Comparison of ENCODE assay signal across 20 mouse cellular contexts in the genomic region with DNA sequence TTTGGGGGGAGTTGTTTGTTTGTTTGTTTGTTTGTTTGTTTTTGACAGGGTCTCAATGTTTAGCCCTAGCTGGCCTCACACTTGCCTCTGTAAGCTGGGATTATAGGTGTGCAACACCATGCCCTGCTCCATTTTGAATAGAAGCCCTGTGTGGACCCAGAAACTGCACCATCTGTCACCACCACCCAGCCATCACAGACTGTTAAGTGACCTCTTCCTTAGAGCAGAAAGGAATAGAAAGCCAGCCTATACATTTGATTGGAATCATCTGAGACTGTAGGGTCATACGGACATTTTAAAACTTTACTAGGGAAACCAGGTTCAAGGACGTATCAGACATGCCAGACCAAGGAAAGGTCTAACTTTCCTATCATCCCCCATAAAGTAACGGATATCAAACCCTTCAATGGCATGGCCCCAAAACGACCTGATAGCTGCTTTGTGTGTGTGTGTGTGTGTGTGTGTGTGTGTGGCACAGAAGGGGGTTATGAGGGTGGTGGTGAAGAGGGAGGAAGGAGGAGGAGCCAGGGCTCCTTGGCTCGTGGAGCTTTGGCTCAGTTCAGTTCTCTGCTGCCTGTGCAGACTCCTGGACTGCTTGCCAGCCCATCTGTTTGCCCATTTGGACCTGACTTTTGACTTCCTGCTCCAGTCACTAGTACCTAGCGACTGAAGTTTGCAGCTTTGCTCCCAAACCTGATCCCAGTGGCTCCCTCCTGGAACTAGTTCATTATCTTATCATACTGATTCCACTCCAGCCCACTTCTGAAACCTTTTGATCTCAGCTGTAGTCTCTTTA. TPM values are rescaled to one million over a fixed set of nuclear protein-coding genes. Genes with fewer than 3 reads are reported as not detected.
A peak's percentile ranks its signal among the peaks of the same experiment; 100 is the strongest.
DNase-seq lines count a peak whose midpoint lies in the region; ATAC-seq and TF ChIP-seq lines count a peak whose summit lies in the region.
"Had no signal": no experiment of that assay in that cellular context is flagged by ENCODE, and none has a peak within 500 bp of the region (broad histone marks: within the 10 kb centered on the region; RNA-seq: fewer than 3 reads in every experiment).

No protein-coding gene starts in this region.

- H3K4me2 ChIP-seq in midbrain, embryonic 15.5 days, result no peak overlapping the region
- H3K4me2 ChIP-seq: heart, embryonic 13.5 days; hindbrain, embryonic 14.5 days; limb, embryonic 15.5 days; stomach, embryonic 15.5 days had no signal

- TF ChIP-seq POLR2A in kidney, adult 2 months (IDR thresholded peaks at IDR 0.05; ENCODE audit: low read depth, low read length), result no peak

- DNase-seq in kidney, adult 2 months, result peak; percentile 66
- DNase-seq in kidney, postnatal 4 days, result no peak
- DNase-seq in brain, adult 2 months (ENCODE audit: low read depth, low spot score), result peak; percentile 96
- DNase-seq in cerebellum, adult 11-12 months, result peak; percentile 88
- DNase-seq in cerebellum, postnatal 14 days, result peak; percentile 61 to 76
- no peak for DNase-seq in gastrocnemius, postnatal 10 days
- DNase-seq: forebrain, postnatal 0 days; layer of hippocampus, postnatal 36 days; liver, postnatal 0 days; lung, postnatal 14 days; thymus, adult 2 months had no signal

- no peaks in the 10 kb centered on the region for H3K27me3 ChIP-seq in kidney, adult 2 months (replicated peaks; ENCODE audit: control insufficient read depth, insufficient read depth, low read length)
- H3K27me3 ChIP-seq in midbrain, embryonic 15.5 days (replicated peaks), result 0 out of 2 replicates have a peak, but pooled peaks cover 8% of the 10 kb centered on the region
- H3K27me3 ChIP-seq: limb, embryonic 15.5 days; stomach, embryonic 15.5 days had no signal

- ATAC-seq in midbrain, embryonic 15.5 days (replicated peaks), result no peak
- ATAC-seq: forebrain, postnatal 0 days; liver, postnatal 0 days; midbrain, embryonic 16.5 days had no signal

- H3K4me3 ChIP-seq in kidney, adult 2 months (ENCODE audit: insufficient read depth, low read depth, low read length), result no peak overlapping the region
- no peak overlapping the region for H3K4me3 ChIP-seq in midbrain, embryonic 15.5 days
- H3K4me3 ChIP-seq: forebrain, embryonic 10.5 days; heart, embryonic 13.5 days; layer of hippocampus, adult 2 months; limb, embryonic 15.5 days; stomach, embryonic 15.5 days had no signal

- H3K9me3 ChIP-seq in midbrain, embryonic 15.5 days, result no peaks in the 10 kb centered on the region
- H3K9me3 ChIP-seq: forebrain, embryonic 10.5 days; heart, embryonic 13.5 days; limb, embryonic 15.5 days; megakaryocyte, embryonic 14.5 days; stomach, embryonic 15.5 days had no signal

- no peak for TF ChIP-seq CTCF in kidney, adult 2 months (conservative IDR thresholded peaks at IDR 0.05; ENCODE audit: insufficient read depth, insufficient read length, low read depth, low read length)

- no peak overlapping the region for H3K9ac ChIP-seq in midbrain, embryonic 15.5 days
- H3K9ac ChIP-seq: forebrain, postnatal 0 days; heart, embryonic 13.5 days; hindbrain, embryonic 14.5 days; limb, embryonic 15.5 days; liver, postnatal 0 days; stomach, embryonic 15.5 days had no signal

- WGBS in kidney, adult 2 months, result 60% methylated on average over 6 of the region's 6 CpGs
- WGBS in midbrain, embryonic 15.5 days, result 72% methylated on average over 6 of the region's 6 CpGs

- H3K36me3 ChIP-seq in kidney, adult 2 months (ENCODE audit: control insufficient read depth, insufficient read depth, low read length), result no peaks in the 10 kb centered on the region
- no peaks in the 10 kb centered on the region for H3K36me3 ChIP-seq in midbrain, embryonic 15.5 days (replicated peaks)
- H3K36me3 ChIP-seq: forebrain, embryonic 10.5 days; heart, embryonic 13.5 days; limb, embryonic 15.5 days; stomach, embryonic 15.5 days had no signal

- no peaks in the 10 kb centered on the region for H3K4me1 ChIP-seq in kidney, adult 2 months (ENCODE audit: control insufficient read depth, insufficient read depth, low read length)
- H3K4me1 ChIP-seq in midbrain, embryonic 15.5 days, result peaks cover 4% of the 10 kb centered on the region
- H3K4me1 ChIP-seq: stomach, embryonic 15.5 days had no signal

- H3K27ac ChIP-seq in kidney, adult 2 months (ENCODE audit: insufficient read depth, low read depth, low read length), result no peak overlapping the region
- no peak overlapping the region for H3K27ac ChIP-seq in midbrain, embryonic 15.5 days
- H3K27ac ChIP-seq: forebrain, embryonic 10.5 days; heart, embryonic 13.5 days; hindbrain, embryonic 14.5 days; layer of hippocampus, adult 2 months; limb, embryonic 15.5 days; stomach, embryonic 15.5 days had no signal

RNA-seq across cellular contexts. Expression of gene Dlg1, which starts 4.5 kb away (rescaled TPM):
- polyA plus RNA-seq in kidney, adult 2 months (2012; rRNA removed), result 20.4 and 24.6 TPM in 2 replicates
- total RNA-seq in gastrocnemius, postnatal 10 days (2021), result 10 to 100 TPM; 33.1 to 39.4 TPM
- 13.2 and 13.3 TPM in 2 replicates for polyA plus RNA-seq in midbrain, embryonic 15.5 days (2015; fragmentation: Nextera tagmentation; extraction: Ambion mirVana)

Comparison
In these comparisons a context has a peak if more than half of its experiments do, and no peak if none do; other contexts are left out.
1. DNase-seq: peak in kidney, adult 2 months (single experiment), brain, adult 2 months (single experiment), cerebellum, adult 11-12 months (single experiment) and cerebellum, postnatal 14 days (2 of 2); none in kidney, postnatal 4 days (0 of 2) and gastrocnemius, postnatal 10 days (single experiment).